Mouse (Mus musculus) neural tube, embryonic 15.5 days (tissue): Measurements from ENCODE around the gene Sp6. TPM values are rescaled to one million over a fixed set of nuclear protein-coding genes. Genes with fewer than 3 reads are reported as not detected.
A peak's percentile ranks its signal among the peaks of the same experiment; 100 is the strongest.

Experiments
- ATAC-seq: fragments of 200-750 bp; cut with Nextera tagmentation; 2 replicates; pipeline ENCODE4 v1.8.0; 2017; ENCODE audit warnings: mild to moderate bottlenecking, moderate TSS enrichment, moderate library complexity; ENCODE audit not compliant: low FRiP score
- H3K27ac ChIP-seq: fragments of 300-500 bp; sonication (generic); replicated peaks from 2 replicates; pipeline ENCODE4 v1.5.1; 2015; ENCODE audit warnings: mild to moderate bottlenecking, inconsistent platforms
- H3K27me3 ChIP-seq: fragments of 300-500 bp; sonication (generic); replicated peaks from 2 replicates; pipeline ENCODE4 v1.6.1; 2015; ENCODE audit warnings: inconsistent platforms
- H3K36me3 ChIP-seq: fragments of 300-500 bp; sonication (generic); 2 replicates; pipeline ENCODE4 v1.6.1; 2015; ENCODE audit warnings: inconsistent platforms
- H3K4me1 ChIP-seq: fragments of 300-500 bp; sonication (generic); 2 replicates; pipeline ENCODE4 v1.6.1; 2015; ENCODE audit warnings: inconsistent platforms
- H3K4me2 ChIP-seq: fragments of 300-500 bp; sonication (generic); 2 replicates; pipeline ENCODE4 v1.6.1; 2015; ENCODE audit warnings: inconsistent platforms, mild to moderate bottlenecking, moderate library complexity
- H3K4me3 ChIP-seq: fragments of 300-500 bp; sonication (generic); replicated peaks from 2 replicates; pipeline ENCODE4 v1.5.1; 2015; ENCODE audit warnings: mild to moderate bottlenecking, inconsistent platforms
- H3K9ac ChIP-seq: fragments of 300-500 bp; sonication (generic); replicated peaks from 2 replicates; pipeline ENCODE4 v1.6.1; 2015; ENCODE audit warnings: mild to moderate bottlenecking, inconsistent platforms
- H3K9me3 ChIP-seq: fragments of 300-500 bp; sonication (generic); replicated peaks from 2 replicates; pipeline ENCODE4 v1.6.1; 2016; ENCODE audit warnings: inconsistent platforms
- WGBS: fragments of 180-500 bp; shearing (Covaris S2); methylation state at CpG from one replicate; pipeline ENCODE4 v1.1.7; 2015; ENCODE audit warnings: mixed read lengths; 5-methylcytosine and 5-hydroxymethylcytosine counted together
- polyA plus RNA-seq: library from polyadenylated mRNA; unstranded; fragments of >200 nt; fragmentation: Nextera tagmentation; extraction: Ambion mirVana; gene quantifications from 2 replicates; pipeline ENCODE4 v1.2.1, GENCODE M21; 2015

Gene Sp6
- polyA plus RNA-seq, 1 experiment from 2014 or later: 0.23 TPM

- H3K4me3 ChIP-seq: peak overlapping the region; percentile 87
- H3K9ac ChIP-seq: peak overlapping the region; percentile 94
- peak overlapping the region; percentile 99; the same call in 1 of the 2 replicates for H3K27ac ChIP-seq
- peak overlapping the region; percentile 60 for H3K4me2 ChIP-seq
- 78% methylated on average over 10 of the region's 10 CpGs for WGBS
- H3K27me3 ChIP-seq: no peaks in the 10 kb centered on the region
- H3K36me3 ChIP-seq: no peaks in the 10 kb centered on the region
- no peaks in the 10 kb centered on the region for H3K9me3 ChIP-seq
- ATAC-seq: no peak
- H3K4me1 ChIP-seq: peaks cover 55% of the 10 kb centered on the region
Measured at GRCm38 (mm10) chr11:96975511-96976378, 37.4 kb upstream of the Sp6 start.

GRCm38 (mm10) chr11:96976379-96976687 lies 36.9 kb upstream of the Sp6 start:
- Histone ChIP-seq H3K9me3 (no peaks in the 10 kb centered on the region), H3K4me3 (peak overlapping the region; percentile 87), H3K9ac (peak overlapping the region; percentile 94), H3K27me3 (no peaks in the 10 kb centered on the region), H3K36me3 (no peaks in the 10 kb centered on the region), H3K4me2 (peak overlapping the region; percentile 60), H3K27ac (peak overlapping the region; percentile 99), H3K4me1 (peaks cover 55% of the 10 kb centered on the region)
- no peak for ATAC-seq
- 47% methylated on average over 3 of the region's 3 CpGs for WGBS

- Histone ChIP-seq H3K4me2 (peak overlapping the region; percentile 60), H3K9ac (peak overlapping the region; percentile 94), H3K27ac (peak overlapping the region; percentile 99), H3K9me3 (no peaks in the 10 kb centered on the region), H3K27me3 (no peaks in the 10 kb centered on the region), H3K36me3 (no peaks in the 10 kb centered on the region), H3K4me1 (peaks cover 55% of the 10 kb centered on the region), H3K4me3 (peak overlapping the region; percentile 87)
- 0% methylated on average over 49 of the region's 50 CpGs for whole genome bisulfite sequencing
- ATAC-seq: peak; percentile 82
Measured at GRCm38 (mm10) chr11:96976911-96977591, 36.1 kb upstream of the Sp6 start.

GRCm38 (mm10) chr11:96977606-96978400 lies 35.4 kb upstream of the Sp6 start:
- H3K4me1 ChIP-seq: peaks cover 50% of the 10 kb centered on the region
- WGBS: under 1% methylated on average over 45 of the region's 45 CpGs
- H3K27ac ChIP-seq: peak overlapping the region; percentile 99
- H3K9me3 ChIP-seq: no peaks in the 10 kb centered on the region
- ATAC-seq: peak; percentile 97
- H3K4me3 ChIP-seq: peak overlapping the region; percentile 87
- no peaks in the 10 kb centered on the region for H3K36me3 ChIP-seq
- H3K27me3 ChIP-seq: no peaks in the 10 kb centered on the region
- peak overlapping the region; percentile 94 for H3K9ac ChIP-seq
- peak overlapping the region; percentile 72 for H3K4me2 ChIP-seq

- peak overlapping the region; percentile 88 for H3K27ac ChIP-seq
- no peak for ATAC-seq
- no peaks in the 10 kb centered on the region for H3K9me3 ChIP-seq
- WGBS: 31% methylated on average over 17 of the region's 17 CpGs
- peak overlapping the region; percentile 87 for H3K4me3 ChIP-seq
- peak overlapping the region; percentile 72 for H3K4me2 ChIP-seq
- no peaks in the 10 kb centered on the region for H3K27me3 ChIP-seq
- H3K4me1 ChIP-seq: peaks cover 41% of the 10 kb centered on the region
- H3K9ac ChIP-seq: peak overlapping the region; percentile 73
- H3K36me3 ChIP-seq: no peaks in the 10 kb centered on the region
Measured at GRCm38 (mm10) chr11:96978401-96979246, 34.6 kb upstream of the Sp6 start.

GRCm38 (mm10) chr11:96979329-96979728 lies 33.9 kb upstream of the Sp6 start:
- Histone ChIP-seq H3K4me2 (no peak overlapping the region), H3K9ac (no peak overlapping the region), H3K27ac (no peak overlapping the region), H3K9me3 (no peaks in the 10 kb centered on the region), H3K27me3 (peaks cover 6% of the 10 kb centered on the region; the same call in 1 of the 2 replicates), H3K4me1 (peaks cover 34% of the 10 kb centered on the region), H3K36me3 (no peaks in the 10 kb centered on the region), H3K4me3 (no peak overlapping the region)
- no peak for ATAC-seq
- 86% methylated on average over 7 of the region's 7 CpGs for WGBS

GRCm38 (mm10) chr11:96980021-96980420 lies 33.2 kb upstream of the Sp6 start:
- H3K9ac ChIP-seq: no peak overlapping the region
- peaks cover 12% of the 10 kb centered on the region; the same call in 1 of the 2 replicates for H3K27me3 ChIP-seq
- no peak overlapping the region for H3K4me3 ChIP-seq
- 81% methylated on average over 5 of the region's 5 CpGs for WGBS
- no peak overlapping the region for H3K4me2 ChIP-seq
- no peak overlapping the region for H3K27ac ChIP-seq
- no peaks in the 10 kb centered on the region for H3K9me3 ChIP-seq
- H3K4me1 ChIP-seq: peaks cover 29% of the 10 kb centered on the region
- H3K36me3 ChIP-seq: no peaks in the 10 kb centered on the region
- no peak for ATAC-seq

GRCm38 (mm10) chr11:96981461-96981860 lies 31.7 kb upstream of the Sp6 start:
- no peak overlapping the region for H3K4me3 ChIP-seq
- 79% methylated on average over 15 of the region's 15 CpGs for WGBS
- no peak for ATAC-seq

GRCm38 (mm10) chr11:96982355-96982754 lies 30.8 kb upstream of the Sp6 start:
- 5% methylated on average over 7 of the region's 7 CpGs for WGBS
- Histone ChIP-seq H3K4me3 (no peak overlapping the region; the same call in 1 of the 2 replicates), H3K27ac (no peak overlapping the region), H3K9ac (0 out of 2 replicates have a peak overlapping the region, but pooled peaks have one; percentile 14), H3K4me1 (peaks cover 13% of the 10 kb centered on the region), H3K36me3 (no peaks in the 10 kb centered on the region), H3K9me3 (no peaks in the 10 kb centered on the region), H3K4me2 (peak overlapping the region; percentile 22), H3K27me3 (peaks cover 28% of the 10 kb centered on the region)
- no peak for ATAC-seq

More at GRCm38 (mm10) chr11:96981461-96981860, 31.7 kb upstream of the Sp6 start:
- Histone ChIP-seq H3K4me1 (peaks cover 15% of the 10 kb centered on the region), H3K4me2 (no peak overlapping the region), H3K27ac (no peak overlapping the region), H3K36me3 (no peaks in the 10 kb centered on the region), H3K9ac (no peak overlapping the region), H3K27me3 (peaks cover 23% of the 10 kb centered on the region; the same call in 1 of the 2 replicates), H3K9me3 (no peaks in the 10 kb centered on the region)

- H3K27me3 ChIP-seq: peaks cover 28% of the 10 kb centered on the region
- peaks cover 18% of the 10 kb centered on the region for H3K4me1 ChIP-seq
- no peak within 1 kb of the TSS; the same call in 1 of the 2 replicates for H3K4me3 ChIP-seq
- no peaks in the 10 kb centered on the region for H3K9me3 ChIP-seq
- H3K27ac ChIP-seq: no peak within 1 kb of the TSS
- H3K9ac ChIP-seq: 0 out of 2 replicates have a peak within 1 kb of the TSS, but pooled peaks have one; percentile 14
- ATAC-seq: no peak
- H3K4me2 ChIP-seq: peak within 1 kb of the TSS; percentile 22
- WGBS: 36% methylated on average over 7 of the region's 7 CpGs
- H3K36me3 ChIP-seq: no peaks in the 10 kb centered on the region
Measured at GRCm38 (mm10) chr11:96982859-96983258, 30.3 kb upstream of the Sp6 start, which contains the start of gene Sp2. Gene Sp2, minus strand, starts transcription at chr11:96982959.
